Mouse (Mus musculus) forebrain, postnatal 0 days (tissue): ENCODE data around the gene Rbpms2. TPM values are rescaled to one million over a fixed set of nuclear protein-coding genes. Genes with fewer than 3 reads are reported as not detected.
"Not testable (repeated sequence)": the region's sequence is repeated elsewhere in the genome, so short reads cannot be mapped to it uniquely, and the experiment has no call there.

Experiments
- ATAC-seq: fragments of 200-750 bp; cut with Nextera tagmentation; 2 replicates; pipeline ENCODE4 v1.8.0; 2017; ENCODE audit warnings: mild to moderate bottlenecking, moderate library complexity
- DNase-seq: peaks from one replicate; pipeline ENCODE4 v3.0.0-alpha.2; 2015
- H3K27ac ChIP-seq: fragments of 300-500 bp; sonication (generic); 2 replicates; pipeline ENCODE4 v1.5.1; 2014; ENCODE audit warnings: low read depth, mild to moderate bottlenecking, antibody characterized with exemption, low read length, moderate library complexity, mixed read lengths
- H3K27me3 ChIP-seq: fragments of 300-500 bp; sonication (generic); 2 replicates; pipeline ENCODE4 v1.6.1; 2014; ENCODE audit warnings: mild to moderate bottlenecking, low read length, mixed read lengths; ENCODE audit not compliant: insufficient read depth
- H3K36me3 ChIP-seq: fragments of 300-500 bp; sonication (generic); 2 replicates; pipeline ENCODE4 v1.6.1; 2014; ENCODE audit warnings: mild to moderate bottlenecking, moderate library complexity; ENCODE audit not compliant: insufficient read depth
- H3K4me1 ChIP-seq: fragments of 300-500 bp; sonication (generic); 2 replicates; pipeline ENCODE4 v1.6.1; 2014; ENCODE audit warnings: antibody characterized with exemption; ENCODE audit not compliant: insufficient read depth
- H3K4me2 ChIP-seq: fragments of 300-500 bp; sonication (generic); 2 replicates; pipeline ENCODE4 v1.6.1; 2014; ENCODE audit warnings: low read depth, mild to moderate bottlenecking, moderate library complexity
- H3K4me3 ChIP-seq: fragments of 300-500 bp; sonication (generic); 2 replicates; pipeline ENCODE4 v1.5.1; 2014; ENCODE audit warnings: low read depth, low read length, mixed read lengths
- H3K9ac ChIP-seq: fragments of 300-500 bp; sonication (generic); 2 replicates; pipeline ENCODE4 v1.6.1; 2014; ENCODE audit warnings: mild to moderate bottlenecking
- H3K9me3 ChIP-seq: fragments of 300-500 bp; sonication (generic); 2 replicates; pipeline ENCODE4 v1.6.1; 2016; ENCODE audit warnings: low read length
- CTCF ChIP-seq: sonication (generic); IDR thresholded peaks from 2 replicates; pipeline ENCODE4 v1.5.1; 2016; ENCODE audit warnings: antibody characterized with exemption, control low read depth, low read depth
- WGBS: fragments of 180-500 bp; shearing (Covaris S2); extraction: QIAGEN DNeasy Blood & Tissue Kit; methylation state at CpG from one replicate; pipeline ENCODE4 v1.1.7; 2014; 5-methylcytosine and 5-hydroxymethylcytosine counted together
- polyA plus RNA-seq: library from polyadenylated mRNA; unstranded; fragments of >200 nt; fragmentation: Nextera tagmentation; extraction: Ambion mirVana; gene quantifications from 2 replicates; pipeline ENCODE4 v1.2.1, GENCODE M21; 2015
- total RNA-seq: library from RNA; depleted of rRNA; stranded (reverse); fragments of >200 nt; gene quantifications from 2 replicates; pipeline ENCODE4 v1.2.3, GENCODE M21; 2014

Rbpms2 gene
- total and polyA plus RNA-seq, 2 experiments from 2014 or later: 1.6 to 3.3 TPM

GRCm38 (mm10) chr9:65645984-65646383 lies 16.5 kb downstream of the Rbpms2 start:
- H3K9ac ChIP-seq: no peak overlapping the region
- WGBS: 48% methylated on average over 3 of the region's 3 CpGs
- H3K4me2 ChIP-seq: no peak overlapping the region
- ATAC-seq: no peak
- H3K4me1 ChIP-seq: no peaks in the 10 kb centered on the region
- H3K4me3 ChIP-seq: no peak overlapping the region
- DNase-seq: no peak
- no peaks in the 10 kb centered on the region for H3K9me3 ChIP-seq
- no peaks in the 10 kb centered on the region for H3K27me3 ChIP-seq
- no peak for TF ChIP-seq CTCF
- no peak overlapping the region for H3K27ac ChIP-seq
- H3K36me3 ChIP-seq: no peaks in the 10 kb centered on the region

- no peak for DNase-seq
- Histone ChIP-seq H3K9me3 (no peaks in the 10 kb centered on the region), H3K27ac (no peak overlapping the region), H3K4me3 (no peak overlapping the region), H3K36me3 (no peaks in the 10 kb centered on the region), H3K9ac (no peak overlapping the region), H3K4me1 (no peaks in the 10 kb centered on the region), H3K27me3 (no peaks in the 10 kb centered on the region), H3K4me2 (no peak overlapping the region)
- no peak for TF ChIP-seq CTCF
- no peak for ATAC-seq
- WGBS: 93% methylated on average over 2 of the region's 2 CpGs
Observed at GRCm38 (mm10) chr9:65646782-65647181, 17.3 kb downstream of the Rbpms2 start.

- DNase-seq (no peak), ATAC-seq (no peak)
- no peak overlapping the region for H3K27ac ChIP-seq
- no peak for TF ChIP-seq CTCF
- no peak overlapping the region for H3K4me3 ChIP-seq
- H3K9me3 ChIP-seq: no peaks in the 10 kb centered on the region
- 96% methylated on average over 13 of the region's 13 CpGs for WGBS
- no peaks in the 10 kb centered on the region for H3K27me3 ChIP-seq
- H3K4me1 ChIP-seq: no peaks in the 10 kb centered on the region
- no peak overlapping the region for H3K9ac ChIP-seq
- no peaks in the 10 kb centered on the region for H3K36me3 ChIP-seq
- no peak overlapping the region for H3K4me2 ChIP-seq
Observed at GRCm38 (mm10) chr9:65648730-65649129, 19.3 kb downstream of the Rbpms2 start.

GRCm38 (mm10) chr9:65649997-65650396 lies 20.5 kb downstream of the Rbpms2 start:
- Histone ChIP-seq H3K4me2 (no peak overlapping the region), H3K27ac (no peak overlapping the region), H3K4me1 (no peaks in the 10 kb centered on the region), H3K9me3 (no peaks in the 10 kb centered on the region), H3K9ac (no peak overlapping the region), H3K4me3 (no peak overlapping the region), H3K27me3 (no peaks in the 10 kb centered on the region), H3K36me3 (no peaks in the 10 kb centered on the region)
- no peak for TF ChIP-seq CTCF
- 59% methylated on average over 1 of the region's 1 CpGs for WGBS
- no peak for DNase-seq
- ATAC-seq: no peak

DNA sequence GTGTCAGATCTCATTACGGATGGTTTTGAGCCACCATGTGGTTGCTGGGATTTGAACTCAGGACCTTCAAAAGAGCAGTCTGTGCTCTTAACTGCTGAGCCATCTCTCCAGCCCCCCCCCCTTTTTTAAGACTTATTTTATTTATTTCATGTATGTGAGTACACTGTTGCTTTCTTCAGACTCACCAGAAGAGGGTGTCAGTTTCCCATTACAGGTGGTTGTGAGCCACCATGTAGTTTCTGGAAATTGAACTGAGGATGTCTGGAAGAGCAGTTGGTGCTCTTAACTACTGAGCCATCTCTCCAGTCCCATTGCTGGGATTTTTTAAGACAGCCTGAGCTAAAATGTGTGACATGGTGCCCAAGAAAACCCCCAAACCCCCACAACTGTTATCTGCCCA lies 22.5 kb downstream of the Rbpms2 start:
- DNase-seq: not testable (repeated sequence)
- WGBS: 94% methylated on average over 1 of the region's 1 CpGs

DNA sequence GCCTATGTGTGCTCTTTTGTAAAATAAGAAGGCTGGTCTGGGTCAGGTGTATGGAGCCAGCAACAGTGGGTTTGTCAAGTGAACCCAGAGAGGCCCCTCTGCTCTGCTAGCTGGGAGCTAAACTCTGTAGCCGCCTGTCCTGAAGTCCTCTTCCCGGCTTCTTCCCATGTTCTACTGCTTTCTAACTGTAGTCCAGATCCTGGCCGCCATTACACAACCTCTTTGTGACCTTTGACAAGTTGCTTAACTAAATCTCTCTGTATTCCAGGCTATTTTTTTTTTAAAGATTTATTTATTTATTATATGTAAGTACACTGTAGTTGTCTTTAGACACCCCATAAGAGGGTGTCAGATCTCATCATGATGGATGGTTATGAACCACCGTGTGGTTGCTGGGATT lies 24.3 kb downstream of the Rbpms2 start:
- Histone ChIP-seq H3K4me2 (no peak overlapping the region), H3K9me3 (no peaks in the 10 kb centered on the region), H3K4me3 (no peak overlapping the region), H3K27me3 (no peaks in the 10 kb centered on the region), H3K36me3 (no peaks in the 10 kb centered on the region), H3K9ac (no peak overlapping the region), H3K4me1 (no peaks in the 10 kb centered on the region), H3K27ac (no peak overlapping the region)
- no peak for ATAC-seq
- 94% methylated on average over 4 of the region's 4 CpGs for WGBS
- DNase-seq: no peak
- no peak for TF ChIP-seq CTCF

More for the DNA sequence above, 22.5 kb downstream of the Rbpms2 start:
- not testable (repeated sequence) for H3K9ac ChIP-seq, H3K36me3 ChIP-seq, H3K27me3 ChIP-seq, ATAC-seq, H3K4me2 ChIP-seq, H3K9me3 ChIP-seq, H3K4me1 ChIP-seq, H3K27ac ChIP-seq, H3K4me3 ChIP-seq
- peak; percentile 35 for TF ChIP-seq CTCF

DNA sequence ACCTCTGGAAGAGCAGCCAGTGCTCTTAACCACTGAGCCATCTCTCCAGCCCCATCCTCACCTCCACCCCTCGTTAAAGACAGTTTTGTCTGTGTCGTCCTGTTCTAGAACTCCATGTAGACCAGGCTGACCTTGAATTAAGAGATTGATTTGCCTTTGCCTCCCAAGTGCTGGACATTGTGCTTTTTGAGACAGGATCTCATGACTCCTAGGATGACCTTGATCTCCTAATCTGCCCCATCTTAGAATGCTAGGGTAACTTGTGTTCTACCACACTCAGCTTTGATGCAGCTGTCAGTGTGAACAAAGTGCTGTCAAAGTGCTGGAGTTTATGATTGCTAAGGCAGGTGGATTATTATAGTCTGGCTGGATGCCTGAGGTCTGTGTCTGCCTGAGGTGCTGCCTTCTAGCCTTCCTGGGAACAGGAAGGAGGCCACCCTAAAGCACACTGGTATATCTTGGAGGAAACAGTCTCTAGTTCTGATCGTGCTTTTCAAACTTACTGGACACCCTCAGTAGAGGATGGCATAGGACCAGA lies 25.3 kb downstream of the Rbpms2 start:
- Histone ChIP-seq H3K27ac (no peak overlapping the region), H3K9me3 (no peaks in the 10 kb centered on the region), H3K4me2 (no peak overlapping the region), H3K4me3 (no peak overlapping the region), H3K36me3 (no peaks in the 10 kb centered on the region), H3K27me3 (no peaks in the 10 kb centered on the region), H3K4me1 (no peaks in the 10 kb centered on the region), H3K9ac (no peak overlapping the region)
- WGBS: 86% methylated on average over 3 of the region's 3 CpGs
- DNase-seq: no peak
- no peak for TF ChIP-seq CTCF
- ATAC-seq: no peak

DNA sequence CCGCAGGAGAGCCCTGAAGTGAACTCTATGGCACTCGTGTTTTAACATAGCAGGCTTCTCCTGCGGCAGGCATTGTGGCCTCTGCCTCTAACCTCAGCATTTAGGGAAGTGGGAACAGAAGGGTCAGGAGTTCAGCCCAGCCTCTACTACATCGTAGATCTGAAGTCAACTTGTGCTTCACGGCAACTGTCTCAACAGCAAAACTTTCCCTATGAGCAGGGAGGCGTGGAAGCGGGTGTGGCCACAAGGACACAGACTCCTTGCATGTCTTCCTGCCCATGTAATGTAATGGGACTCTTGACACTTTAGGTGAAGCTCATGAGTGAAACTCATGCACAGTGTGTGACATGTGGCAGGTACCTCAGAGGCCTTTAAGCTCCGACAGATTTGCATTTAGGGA lies 26.1 kb downstream of the Rbpms2 start:
- H3K9me3 ChIP-seq: no peaks in the 10 kb centered on the region
- H3K9ac ChIP-seq: no peak overlapping the region
- H3K4me2 ChIP-seq: no peak overlapping the region
- no peaks in the 10 kb centered on the region for H3K27me3 ChIP-seq
- H3K36me3 ChIP-seq: no peaks in the 10 kb centered on the region
- H3K27ac ChIP-seq: no peak overlapping the region
- no peak for DNase-seq
- no peak for ATAC-seq
- 92% methylated on average over 8 of the region's 8 CpGs for WGBS
- H3K4me3 ChIP-seq: no peak overlapping the region
- no peak for TF ChIP-seq CTCF
- no peaks in the 10 kb centered on the region for H3K4me1 ChIP-seq
